Mouse (Mus musculus): ENCODE measurements around the gene Gm20906. TPM values are rescaled to one million over a fixed set of nuclear protein-coding genes. Genes with fewer than 3 reads are reported as not detected.

Gene Gm20906
- not detected in 2 replicates for polyA plus RNA-seq (2012; rRNA removed)

DNA sequence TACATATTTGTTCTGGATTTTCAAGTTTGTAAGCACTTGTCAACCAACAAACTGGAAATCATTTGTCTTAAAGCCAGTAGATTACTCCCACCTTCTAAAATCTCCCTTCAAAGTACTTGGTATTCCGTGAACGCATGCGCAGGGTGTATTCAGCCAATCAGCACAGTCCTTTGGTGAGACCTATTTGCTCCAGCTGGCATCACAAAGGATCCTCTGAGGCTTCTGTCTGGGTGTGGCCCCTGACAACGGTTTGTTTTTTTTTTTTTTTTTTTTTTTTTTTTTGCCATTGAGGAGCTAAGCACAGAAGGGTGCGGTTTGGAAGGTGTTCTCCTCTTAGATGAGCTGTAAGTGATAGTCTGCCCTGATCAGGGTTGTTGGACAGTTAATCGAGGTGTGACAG lies at the start of gene Gm20906:
Gene Gm20906, plus strand, starts transcription at position 301 of the 400 bp plus-strand sequence.

All from liver, embryonic 18 days (tissue).